Mouse (Mus musculus) urinary bladder, postnatal 25 days (tissue): ENCODE results near the gene Sprr1b.
"Not testable (repeated sequence)": the region's sequence is repeated elsewhere in the genome, so short reads cannot be mapped to it uniquely, and the experiment has no call there.

ENCODE experiments used
- DNase-seq: peaks from one replicate; pipeline ENCODE4 v3.0.0; 2022; ENCODE audit warnings: low spot score

Gene Sprr1b

GRCm38 (mm10) chr3:92438689-92439088, at the start of gene Sprr1b:
Gene Sprr1b (minus strand): TSS chr3:92438789.
- DNase-seq: no peak

- DNase-seq: no peak
Observed at GRCm38 (mm10) chr3:92486307-92486706, 47.7 kb upstream of the Sprr1b start.

- DNase-seq: no peak
Observed at GRCm38 (mm10) chr3:92485863-92486262, 47.3 kb upstream of the Sprr1b start, which contains the start of gene Sprr1a. Gene Sprr1a (minus strand): TSS chr3:92485895.

- not testable (repeated sequence) for DNase-seq
Observed at GRCm38 (mm10) chr3:92481249-92481648, 42.7 kb upstream of the Sprr1b start.

GRCm38 (mm10) chr3:92470111-92470510, 31.5 kb upstream of the Sprr1b start:
- no peak for DNase-seq

GRCm38 (mm10) chr3:92467424-92467823, 28.8 kb upstream of the Sprr1b start:
- DNase-seq: no peak

- DNase-seq: no peak
Observed at GRCm38 (mm10) chr3:92466576-92466975, 28.0 kb upstream of the Sprr1b start.

GRCm38 (mm10) chr3:92458620-92459019, 20.0 kb upstream of the Sprr1b start, which contains the start of gene Sprr3:
Gene Sprr3 (minus strand): TSS chr3:92458720.
- DNase-seq: no peak

GRCm38 (mm10) chr3:92455151-92455550, 16.6 kb upstream of the Sprr1b start:
- no peak for DNase-seq

GRCm38 (mm10) chr3:92440177-92440576, 1.6 kb upstream of the Sprr1b start:
- no peak for DNase-seq

- no peak for DNase-seq
Observed at GRCm38 (mm10) chr3:92432282-92432681, 6.3 kb downstream of the Sprr1b start, which contains the start of gene Sprr2k. Gene Sprr2k (plus strand): TSS chr3:92432582.

- no peak for DNase-seq
Observed at GRCm38 (mm10) chr3:92429323-92429722, 9.3 kb downstream of the Sprr1b start, which contains the start of gene Gm9774. Gene Gm9774 (minus strand): TSS chr3:92429423.

- DNase-seq: no peak
Observed at GRCm38 (mm10) chr3:92417782-92418181, 20.8 kb downstream of the Sprr1b start, which contains the start of gene Sprr2j-ps. Gene Sprr2j-ps (plus strand): TSS chr3:92418082.

GRCm38 (mm10) chr3:92407691-92408090, 30.9 kb downstream of the Sprr1b start, which contains the start of gene Sprr2i:
Gene Sprr2i (plus strand): TSS chr3:92407991.
- DNase-seq: no peak

- no peak for DNase-seq
Observed at GRCm38 (mm10) chr3:92394301-92394700, 44.3 kb downstream of the Sprr1b start.
